ENCODE assay signal across 18 mouse cellular contexts in the genomic region with DNA sequence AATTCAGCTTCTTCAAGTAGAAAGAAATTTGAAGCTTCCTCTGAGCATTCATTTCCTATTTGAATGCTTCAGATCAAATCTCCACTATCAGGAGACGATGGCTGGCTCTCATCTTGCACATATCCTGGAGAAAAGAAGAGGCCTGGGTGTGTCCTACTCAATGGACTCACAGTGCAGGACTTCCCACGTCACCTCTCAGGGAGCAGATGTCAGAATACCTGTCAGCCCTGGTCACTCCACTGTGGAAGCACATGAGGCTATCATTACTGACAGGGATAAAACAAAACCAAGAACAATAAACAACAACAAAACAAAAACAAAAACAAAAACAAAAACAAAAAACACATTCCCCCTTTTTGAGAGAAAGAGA. TPM values are rescaled to one million over a fixed set of nuclear protein-coding genes. Genes with fewer than 3 reads are reported as not detected.
A peak's percentile ranks its signal among the peaks of the same experiment; 100 is the strongest.
DNase-seq lines count a peak whose midpoint lies in the region; ATAC-seq and TF ChIP-seq lines count a peak whose summit lies in the region.
"Had no signal": no experiment of that assay in that cellular context is flagged by ENCODE, and none has a peak within 500 bp of the region (broad histone marks: within the 10 kb centered on the region; RNA-seq: fewer than 3 reads in every experiment).

No protein-coding gene starts in this region.

- intact Hi-C loops in heart, postnatal 10 days (cut with DNase I) = no loop called here

- no peak for TF ChIP-seq POLR2A in MEL (IDR thresholded peaks at IDR 0.05; ENCODE audit: control insufficient read depth in 1 of 2, insufficient read depth in 1 of 2, low read depth in 1 of 2, low read length in 2 of 2, poor library complexity in 1 of 2)

- H3K9me3 ChIP-seq in heart, embryonic 11.5 days (replicated peaks; ENCODE audit: control insufficient read depth, low read length) = no peaks in the 10 kb centered on the region; the same call in 1 of the 2 replicates
- no peaks in the 10 kb centered on the region for H3K9me3 ChIP-seq in kidney, postnatal 0 days (replicated peaks; ENCODE audit: low read length)
- H3K9me3 ChIP-seq in MEL (replicated peaks; ENCODE audit: insufficient read depth, low read length) = no peaks in the 10 kb centered on the region
- no peaks in the 10 kb centered on the region for H3K9me3 ChIP-seq in liver, postnatal 0 days (ENCODE audit: low read length)
- H3K9me3 ChIP-seq: neural tube, embryonic 12.5 days had no signal

- H3K36me3 ChIP-seq in heart, embryonic 11.5 days (ENCODE audit: control insufficient read depth, insufficient read depth, low read length) = no peaks in the 10 kb centered on the region
- H3K36me3 ChIP-seq in kidney, postnatal 0 days (ENCODE audit: insufficient read depth, low read length) = no peaks in the 10 kb centered on the region
- peaks cover 0 to 8% of the 10 kb centered on the region in 2 experiments; a peak in 2 of 4 replicates for H3K36me3 ChIP-seq in MEL (ENCODE audit: control insufficient read depth in 1 of 2, insufficient read depth in 2 of 2, low read length in 2 of 2)
- no peaks in the 10 kb centered on the region for H3K36me3 ChIP-seq in liver, postnatal 0 days (replicated peaks; ENCODE audit: insufficient read depth, low read length)
- H3K36me3 ChIP-seq: forebrain, embryonic 12.5 days; hindbrain, embryonic 13.5 days; neural tube, embryonic 12.5 days had no signal

- no peak overlapping the region for H3K27ac ChIP-seq in heart, embryonic 11.5 days (ENCODE audit: low read depth, low read length)
- no peak overlapping the region for H3K27ac ChIP-seq in kidney, postnatal 0 days
- peak overlapping the region; percentile 15; the same call in 1 of the 2 replicates for H3K27ac ChIP-seq in MEL (ENCODE audit: control insufficient read depth, low read depth, low read length)
- no peak overlapping the region for H3K27ac ChIP-seq in liver, postnatal 0 days (ENCODE audit: low read depth)
- H3K27ac ChIP-seq: forebrain, embryonic 12.5 days; hindbrain, embryonic 13.5 days; layer of hippocampus, adult 2 months; neural tube, embryonic 12.5 days had no signal

- H3K4me3 ChIP-seq in heart, embryonic 11.5 days (ENCODE audit: low read depth, low read length) = peak overlapping the region; percentile 23; the same call in 1 of the 2 replicates
- H3K4me3 ChIP-seq in kidney, postnatal 0 days (replicated peaks; ENCODE audit: low read depth, low read length) = no peak overlapping the region
- H3K4me3 ChIP-seq in MEL (ENCODE audit: control insufficient read depth in 1 of 2, insufficient read depth in 1 of 2, low read depth in 2 of 2, low read length in 2 of 2) = 0 out of 4 replicates have a peak overlapping the region, but pooled peaks of 1 of the 2 experiments have one; percentile 27
- H3K4me3 ChIP-seq in liver, postnatal 0 days (ENCODE audit: low read depth, low read length) = 0 out of 2 replicates have a peak overlapping the region, but pooled peaks have one; percentile 8
- H3K4me3 ChIP-seq: forebrain, embryonic 12.5 days; hindbrain, embryonic 13.5 days; layer of hippocampus, adult 2 months; megakaryocyte, embryonic 14.5 days; neural tube, embryonic 12.5 days had no signal

- peak overlapping the region; percentile 55 for H3K4me2 ChIP-seq in heart, embryonic 11.5 days
- H3K4me2 ChIP-seq in kidney, postnatal 0 days (ENCODE audit: low read length) = peak overlapping the region; percentile 23; the same call in 1 of the 2 replicates
- peak overlapping the region; percentile 54; the same call in 1 of the 2 replicates for H3K4me2 ChIP-seq in liver, postnatal 0 days (ENCODE audit: low read depth, low read length)
- H3K4me2 ChIP-seq: forebrain, embryonic 12.5 days; hindbrain, embryonic 13.5 days; neural tube, embryonic 12.5 days had no signal

- peaks cover 6% of the 10 kb centered on the region for H3K4me1 ChIP-seq in heart, embryonic 11.5 days (ENCODE audit: control insufficient read depth, insufficient read depth, low read length)
- H3K4me1 ChIP-seq in kidney, postnatal 0 days (replicated peaks; ENCODE audit: insufficient read depth, low read length) = no peaks in the 10 kb centered on the region
- peaks cover 0 to 5% of the 10 kb centered on the region in 2 experiments; a peak in 1 of 4 replicates for H3K4me1 ChIP-seq in MEL (ENCODE audit: control insufficient read depth in 1 of 2, insufficient read depth in 2 of 2, low read length in 2 of 2)
- peaks cover 3% of the 10 kb centered on the region; the same call in 1 of the 2 replicates for H3K4me1 ChIP-seq in liver, postnatal 0 days (ENCODE audit: insufficient read depth)
- H3K4me1 ChIP-seq: hindbrain, embryonic 13.5 days; megakaryocyte, embryonic 14.5 days; neural tube, embryonic 12.5 days had no signal

- TF ChIP-seq EP300 in MEL (IDR thresholded peaks at IDR 0.05; ENCODE audit: low read depth in 1 of 2, low read length in 2 of 2) = no peak; a peak in 1 of 4 replicates
- no peak for TF ChIP-seq EP300 in liver, postnatal 0 days (IDR thresholded peaks at IDR 0.05; ENCODE audit: low read depth)

- no peak for TF ChIP-seq CTCF in kidney, postnatal 0 days (IDR thresholded peaks at IDR 0.05; ENCODE audit: low read depth)
- TF ChIP-seq CTCF in MEL (IDR thresholded peaks at IDR 0.05 in 2 of 3, conservative IDR thresholded peaks at IDR 0.05 in 1 of 3; ENCODE audit: control insufficient read depth in 1 of 3, insufficient read depth in 1 of 3, low read depth in 2 of 3, low read length in 3 of 3, poor library complexity in 1 of 3, severe bottlenecking in 1 of 3) = no peak
- TF ChIP-seq CTCF in liver, postnatal 0 days (IDR thresholded peaks at IDR 0.05; ENCODE audit: low read depth) = no peak

- H3K27me3 ChIP-seq in heart, embryonic 11.5 days (ENCODE audit: control insufficient read depth, insufficient read depth, low read length) = no peaks in the 10 kb centered on the region
- no peaks in the 10 kb centered on the region for H3K27me3 ChIP-seq in kidney, postnatal 0 days (ENCODE audit: insufficient read depth, low read length)
- H3K27me3 ChIP-seq in MEL (ENCODE audit: control insufficient read depth in 1 of 2, insufficient read depth in 2 of 2, low read length in 2 of 2) = no peaks in the 10 kb centered on the region
- no peaks in the 10 kb centered on the region for H3K27me3 ChIP-seq in liver, postnatal 0 days (ENCODE audit: insufficient read depth, low read length)
- H3K27me3 ChIP-seq: CH12.LX; forebrain, embryonic 12.5 days; hindbrain, embryonic 13.5 days; megakaryocyte, embryonic 14.5 days; neural tube, embryonic 12.5 days had no signal

- ATAC-seq in heart, embryonic 11.5 days (replicated peaks; ENCODE audit: insufficient number of reproducible peaks, low FRiP score, low TSS enrichment) = no peak
- no peak for ATAC-seq in kidney, postnatal 0 days (replicated peaks; ENCODE audit: low FRiP score, low read depth)
- no peak for ATAC-seq in liver, postnatal 0 days

- no peaks in the 10 kb centered on the region for H3K79me2 ChIP-seq in MEL (ENCODE audit: control insufficient read depth, insufficient read depth, low read length, poor library complexity)

- DNase-seq in heart, postnatal 10 days = no peak
- DNase-seq in kidney, postnatal 0 days (ENCODE audit: low spot score) = no peak
- no peak for DNase-seq in kidney, postnatal 10 days
- DNase-seq in MEL (ENCODE audit: low read depth, low spot score) = no peak
- no peak for DNase-seq in liver, postnatal 0 days
- DNase-seq in c-Kit-positive CD71-positive TER-119-positive erythroid progenitor cells, embryonic 14.5 days (ENCODE audit: low spot score) = no peak
- no peak for DNase-seq in left cerebral cortex, adult 18-20 months (ENCODE audit: low spot score in 2 of 2)
- DNase-seq: adrenal gland, postnatal 25 days; cerebellum, adult 9-10 months; gastrocnemius, postnatal 36 days; right cerebral cortex, postnatal 25 days had no signal

- WGBS in heart, embryonic 11.5 days (ENCODE audit: insufficient replicate concordance) = 21% methylated on average over 2 of the region's 2 CpGs
- WGBS in kidney, postnatal 0 days = 48% methylated on average over 2 of the region's 2 CpGs
- WGBS in liver, postnatal 0 days (ENCODE audit: insufficient replicate concordance) = 35% methylated on average over 2 of the region's 2 CpGs

- H3K9ac ChIP-seq in heart, embryonic 11.5 days (ENCODE audit: low read depth, low read length) = no peak overlapping the region
- no peak overlapping the region for H3K9ac ChIP-seq in kidney, postnatal 0 days (ENCODE audit: low read depth, low read length)
- H3K9ac ChIP-seq in MEL (ENCODE audit: control insufficient read depth, low read depth, low read length, poor library complexity, severe bottlenecking) = no peak overlapping the region
- no peak overlapping the region for H3K9ac ChIP-seq in liver, postnatal 0 days (replicated peaks)
- H3K9ac ChIP-seq: forebrain, embryonic 12.5 days; hindbrain, embryonic 13.5 days; neural tube, embryonic 12.5 days had no signal

- TF ChIP-seq RAD21 in MEL (IDR thresholded peaks at IDR 0.05; ENCODE audit: low read depth, low read length) = no peak

TF ChIP-seq in MEL, 35 proteins besides CTCF, POLR2A, EP300 and RAD21 (continues in another document):
- TF ChIP-seq TBP (IDR thresholded peaks at IDR 0.05; ENCODE audit: low read depth, low read length) = no peak
- TF ChIP-seq MXI1 (IDR thresholded peaks at IDR 0.05; ENCODE audit: low read depth, low read length) = no peak; the same call in 1 of the 2 replicates
- TF ChIP-seq POLR2AphosphoS5 (IDR thresholded peaks at IDR 0.05; ENCODE audit: borderline replicate concordance, low read depth, low read length) = no peak
- TF ChIP-seq KAT2A (conservative IDR thresholded peaks at IDR 0.05; ENCODE audit: low read depth, low read length) = no peak
- TF ChIP-seq ZC3H11A (IDR thresholded peaks at IDR 0.05; ENCODE audit: low read depth, low read length) = no peak
- TF ChIP-seq MEF2A (IDR thresholded peaks at IDR 0.05; ENCODE audit: extremely low read depth, insufficient replicate concordance, low read depth, low read length, poor library complexity, severe bottlenecking) = no peak
- TF ChIP-seq TCF12 (IDR thresholded peaks at IDR 0.05; ENCODE audit: low read depth, low read length) = no peak
- no peak for TF ChIP-seq ZNF384 (IDR thresholded peaks at IDR 0.05; ENCODE audit: low read depth, low read length)
- no peak for TF ChIP-seq HCFC1 (IDR thresholded peaks at IDR 0.05; ENCODE audit: low read depth, low read length)
- TF ChIP-seq ELF1 (IDR thresholded peaks at IDR 0.05; ENCODE audit: low read depth, low read length) = no peak
- no peak for TF ChIP-seq RCOR1 (IDR thresholded peaks at IDR 0.05; ENCODE audit: low read depth, low read length)
- TF ChIP-seq ZMIZ1 (IDR thresholded peaks at IDR 0.05; ENCODE audit: low read depth, low read length) = no peak

RNA-seq across cellular contexts. Expression of gene Jade1, which starts 32.5 kb away (rescaled TPM):
- polyA plus RNA-seq in heart, embryonic 11.5 days (2014; fragmentation: Nextera tagmentation; extraction: Ambion mirVana) = 12.0 and 13.8 TPM in 2 replicates
- 10 to 100 TPM; 35.4 to 42.4 TPM for total RNA-seq in heart, postnatal 10 days (2021)
- 25.4 and 25.8 TPM in 2 replicates for polyA plus RNA-seq in kidney, postnatal 0 days (2015; fragmentation: Nextera tagmentation; extraction: Ambion mirVana)
- total RNA-seq in MEL (2012; rRNA removed) = 98.8 and 116 TPM in 2 replicates
- 100 to 1,000 TPM; 134 to 150 TPM for polyA plus RNA-seq in MEL (2012; ENCODE audit: insufficient read depth in 1 of 2, insufficient read length in 2 of 2, low read depth in 1 of 2, low replicate concordance in 2 of 2, missing spikeins in 1 of 2)
- polyA plus RNA-seq in liver, postnatal 0 days (2015; fragmentation: Nextera tagmentation; extraction: Ambion mirVana) = 6.8 and 7.2 TPM in 2 replicates
- 10 to 100 TPM; 45.8 to 48.6 TPM for total RNA-seq in left cerebral cortex, adult 18-20 months (2021)
